Mouse (Mus musculus) T-helper 17 cell (primary cell): ENCODE results near the gene Gpatch1.

Experiments used
- in situ Hi-C, 2 experiments: fragments of 300-600 bp; cut with MboI, MseI; formaldehyde crosslinking; loops; 1 replicate in 1 of 2; 2 replicates in 1 of 2; pipeline ENCODE4 v1.15.1; 2025; ENCODE audit warnings: high pct_unique_total_duplicates in 2 of 2

Gene Gpatch1

GRCm38 (mm10) chr7:35252041-35252558 is 66.1 kb downstream of the Gpatch1 start:
- in situ Hi-C loops, result no loop called here

GRCm38 (mm10) chr7:35237935-35238334 is 80.3 kb downstream of the Gpatch1 start:
- in situ Hi-C loops, result loop anchor here in 1 of 2 experiments (25.0 kb wide), 1 partner anchor 826 kb away; no protein-coding TSS in a partner anchor

GRCm38 (mm10) chr7:35235308-35235707 is 82.9 kb downstream of the Gpatch1 start:
- in situ Hi-C loops, result loop anchor here in 1 of 2 experiments (25.0 kb wide), 1 partner anchor 823 kb away; no protein-coding TSS in a partner anchor

GRCm38 (mm10) chr7:35234361-35235245 is 83.6 kb downstream of the Gpatch1 start:
- in situ Hi-C loops, result loop anchor here (5.0 to 25.0 kb wide), 3 partner anchors 83 to 822 kb away; partner anchors contain the start of gene Gpatch1 (in 1 of the 2)

GRCm38 (mm10) chr7:35233861-35234260 is 84.4 kb downstream of the Gpatch1 start:
- in situ Hi-C loops, result loop anchor here (5.0 to 25.0 kb wide), 3 partner anchors 83 to 822 kb away; partner anchors contain the start of gene Gpatch1 (in 1 of the 2)

- in situ Hi-C loops, result loop anchor here (5.0 to 25.0 kb wide), 3 partner anchors 84 to 821 kb away; partner anchors contain the start of gene Gpatch1 (in 1 of the 2)
These were observed 85.3 kb downstream of the Gpatch1 start for GRCm38 (mm10) chr7:35232796-35233455.

GRCm38 (mm10) chr7:35230333-35230732 is 87.9 kb downstream of the Gpatch1 start:
- in situ Hi-C loops, result loop anchor here (5.0 to 25.0 kb wide), 3 partner anchors 87 to 818 kb away; partner anchors contain the start of gene Gpatch1 (in 1 of the 2)
